Mouse (Mus musculus) heart, embryonic 11.5 days (tissue): ENCODE measurements at regions not wholly inside any gene's neighbourhood (a gene's known extent, or its start where the extent isn't known, plus 50 kb on each side); places are given as distances from the start of the nearest gene placed in this dataset.

Experiments used
- ATAC-seq: fragments of 200-750 bp; cut with Nextera tagmentation; replicated peaks from 2 replicates; pipeline ENCODE4 v1.8.0; 2017; ENCODE audit warnings: moderate library complexity; ENCODE audit not compliant: insufficient number of reproducible peaks, low FRiP score, low TSS enrichment
- H3K27ac ChIP-seq: fragments of 300-500 bp; sonication (generic); 2 replicates; pipeline ENCODE4 v1.5.1; 2014; ENCODE audit warnings: mild to moderate bottlenecking, low read depth, low read length
- H3K27me3 ChIP-seq: fragments of 300-500 bp; sonication (generic); 2 replicates; pipeline ENCODE4 v1.6.1; 2014; ENCODE audit warnings: mild to moderate bottlenecking, low read length, mixed read lengths; ENCODE audit not compliant: control insufficient read depth, insufficient read depth
- H3K36me3 ChIP-seq: fragments of 300-500 bp; sonication (generic); 2 replicates; pipeline ENCODE4 v1.6.1; 2014; ENCODE audit warnings: mild to moderate bottlenecking, low read length, moderate library complexity, mixed read lengths; ENCODE audit not compliant: control insufficient read depth, insufficient read depth
- H3K4me1 ChIP-seq: fragments of 300-500 bp; sonication (generic); 2 replicates; pipeline ENCODE4 v1.6.1; 2014; ENCODE audit warnings: low read length; ENCODE audit not compliant: control insufficient read depth, insufficient read depth
- H3K4me2 ChIP-seq: fragments of 300-500 bp; sonication (generic); 2 replicates; pipeline ENCODE4 v1.6.1; 2014; ENCODE audit warnings: mild to moderate bottlenecking, moderate library complexity
- H3K4me3 ChIP-seq: fragments of 300-500 bp; sonication (generic); 2 replicates; pipeline ENCODE4 v1.5.1; 2014; ENCODE audit warnings: low read depth, low read length
- H3K9ac ChIP-seq: fragments of 300-500 bp; sonication (generic); 2 replicates; pipeline ENCODE4 v1.6.1; 2014; ENCODE audit warnings: mild to moderate bottlenecking, low read depth, low read length, moderate library complexity
- H3K9me3 ChIP-seq: fragments of 300-500 bp; sonication (generic); replicated peaks from 2 replicates; pipeline ENCODE4 v1.6.1; 2016; ENCODE audit warnings: low read length; ENCODE audit not compliant: control insufficient read depth
- WGBS: fragments of 180-500 bp; shearing (Covaris S2); extraction: QIAGEN DNeasy Blood & Tissue Kit; methylation state at CpG from one replicate; pipeline ENCODE4 v1.1.7; 2014; ENCODE audit not compliant: insufficient replicate concordance; 5-methylcytosine and 5-hydroxymethylcytosine counted together

DNA sequence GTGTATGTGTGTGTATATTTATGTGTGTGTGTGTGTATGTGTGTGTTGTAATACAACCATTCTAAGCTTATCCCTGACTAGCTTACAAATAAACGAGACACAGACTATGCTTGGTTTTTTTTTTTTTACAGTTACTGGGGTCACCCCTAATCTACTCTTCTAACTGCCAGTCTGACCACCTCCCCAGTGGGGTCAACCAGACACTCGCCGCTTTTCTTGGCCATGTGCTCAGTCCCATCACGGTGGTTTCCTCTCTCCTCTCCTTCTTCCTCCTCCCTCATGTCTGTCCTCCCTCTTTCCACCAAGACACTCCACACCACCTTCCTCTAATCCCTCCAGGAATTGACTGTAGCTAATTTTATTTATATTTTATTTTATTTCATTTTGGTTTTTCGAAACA lies 155.0 kb upstream of the Jmjd1c start:
- Histone ChIP-seq H3K27me3 (no peaks in the 10 kb centered on the region), H3K9ac (no peak overlapping the region), H3K4me2 (no peak overlapping the region), H3K9me3 (no peaks in the 10 kb centered on the region), H3K4me1 (no peaks in the 10 kb centered on the region), H3K27ac (no peak overlapping the region), H3K4me3 (no peak overlapping the region), H3K36me3 (no peaks in the 10 kb centered on the region)
- WGBS, result 75% methylated on average over 5 of the region's 5 CpGs
- ATAC-seq, result no peak

DNA sequence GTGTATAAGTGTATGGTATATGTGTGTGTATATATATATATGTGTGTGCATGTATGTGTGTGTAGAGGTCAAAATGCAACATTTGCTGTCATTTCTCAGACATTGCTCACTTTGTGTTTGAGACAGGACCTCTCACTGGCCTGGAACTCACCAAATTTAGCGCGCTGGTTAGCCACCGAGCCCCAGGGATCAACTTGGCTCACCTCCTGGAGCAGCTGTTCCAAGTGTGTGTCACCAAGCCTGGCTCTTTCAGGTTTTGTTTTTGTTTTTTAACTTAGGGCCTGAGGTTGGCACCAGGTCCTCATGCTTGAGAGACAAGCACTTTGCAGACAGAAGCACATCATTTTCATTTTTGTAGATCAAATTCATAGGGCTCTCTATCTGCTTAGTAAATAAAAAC lies 154.0 kb upstream of the Jmjd1c start:
- 86% methylated on average over 3 of the region's 3 CpGs for WGBS
- Histone ChIP-seq H3K4me1 (no peaks in the 10 kb centered on the region), H3K9ac (no peak overlapping the region), H3K27ac (no peak overlapping the region), H3K4me3 (no peak overlapping the region), H3K27me3 (no peaks in the 10 kb centered on the region), H3K9me3 (no peaks in the 10 kb centered on the region), H3K4me2 (no peak overlapping the region), H3K36me3 (no peaks in the 10 kb centered on the region)
- ATAC-seq, result no peak

DNA sequence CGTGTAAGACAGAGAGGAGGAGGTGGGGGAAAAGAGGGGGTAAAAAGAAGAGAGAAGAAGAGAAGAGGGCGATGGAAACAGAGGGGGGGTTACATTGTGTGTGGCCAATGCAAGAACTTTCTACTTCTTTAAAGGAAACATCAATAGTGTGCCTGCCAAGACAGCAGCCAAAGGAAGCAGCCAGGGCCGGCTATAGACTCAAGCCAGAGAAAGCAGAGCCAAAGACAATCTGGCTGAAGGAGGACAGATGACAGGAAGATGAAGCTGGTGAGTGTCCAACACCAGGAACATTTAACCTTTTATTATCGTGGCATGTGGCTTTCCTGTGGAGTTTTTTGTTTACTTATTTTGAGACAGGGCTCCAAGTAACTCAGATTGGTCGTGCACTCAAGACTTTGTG lies 152.1 kb upstream of the Jmjd1c start:
- no peaks in the 10 kb centered on the region for H3K4me1 ChIP-seq
- no peaks in the 10 kb centered on the region for H3K36me3 ChIP-seq
- no peaks in the 10 kb centered on the region for H3K9me3 ChIP-seq
- H3K9ac ChIP-seq, result no peak overlapping the region
- no peak overlapping the region for H3K27ac ChIP-seq
- H3K4me2 ChIP-seq, result no peak overlapping the region
- no peaks in the 10 kb centered on the region for H3K27me3 ChIP-seq
- no peak overlapping the region for H3K4me3 ChIP-seq
- WGBS, result 58% methylated on average over 5 of the region's 5 CpGs
- ATAC-seq, result no peak

DNA sequence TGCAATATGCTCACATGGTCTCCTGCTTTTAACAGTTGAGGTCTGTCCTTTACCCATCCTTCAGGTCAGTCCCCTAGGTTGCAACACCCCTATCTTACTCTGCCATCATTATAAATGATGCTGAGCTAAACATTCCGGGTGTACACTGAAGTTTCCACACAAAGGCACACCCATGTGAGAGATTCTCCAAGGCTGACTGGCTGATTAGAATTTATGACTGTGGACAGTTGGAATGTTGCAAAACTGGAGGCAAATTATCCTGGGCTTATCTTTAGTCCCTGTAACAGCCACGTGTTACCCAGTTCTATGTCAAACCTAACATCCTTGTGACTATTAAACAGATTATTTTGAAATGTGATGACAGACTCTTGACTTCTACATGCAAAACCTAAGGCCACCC lies 149.8 kb upstream of the Jmjd1c start:
- Histone ChIP-seq H3K4me3 (no peak overlapping the region), H3K36me3 (no peaks in the 10 kb centered on the region), H3K4me1 (no peaks in the 10 kb centered on the region), H3K27ac (no peak overlapping the region), H3K9ac (no peak overlapping the region), H3K27me3 (no peaks in the 10 kb centered on the region), H3K9me3 (no peaks in the 10 kb centered on the region), H3K4me2 (no peak overlapping the region)
- no peak for ATAC-seq
- 52% methylated on average over 2 of the region's 2 CpGs for WGBS

DNA sequence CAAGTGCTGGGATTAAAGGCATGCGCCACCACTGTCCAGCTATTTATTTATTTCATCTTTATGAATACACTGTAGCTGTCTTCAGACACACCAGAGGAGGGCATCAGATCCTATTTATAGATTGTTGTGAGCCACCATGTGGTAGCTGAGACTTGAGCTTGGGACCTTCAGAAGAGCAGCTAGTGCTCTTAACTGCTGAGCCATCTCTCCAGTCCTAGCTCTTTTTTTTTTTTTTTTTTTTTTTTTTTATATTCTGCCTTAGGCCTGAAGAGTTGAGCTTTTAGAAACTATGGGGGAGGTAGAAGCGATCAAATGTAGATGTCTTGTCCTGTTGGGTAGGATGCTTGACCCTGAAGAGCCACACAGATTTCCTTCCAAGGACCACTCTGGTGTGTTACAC lies 147.6 kb upstream of the Jmjd1c start:
- no peak overlapping the region for H3K4me2 ChIP-seq
- H3K27ac ChIP-seq, result no peak overlapping the region
- WGBS, result 87% methylated on average over 2 of the region's 2 CpGs
- no peaks in the 10 kb centered on the region for H3K9me3 ChIP-seq
- no peaks in the 10 kb centered on the region for H3K4me1 ChIP-seq
- no peaks in the 10 kb centered on the region for H3K27me3 ChIP-seq
- H3K4me3 ChIP-seq, result no peak overlapping the region
- ATAC-seq, result no peak
- no peak overlapping the region for H3K9ac ChIP-seq
- no peaks in the 10 kb centered on the region for H3K36me3 ChIP-seq

DNA sequence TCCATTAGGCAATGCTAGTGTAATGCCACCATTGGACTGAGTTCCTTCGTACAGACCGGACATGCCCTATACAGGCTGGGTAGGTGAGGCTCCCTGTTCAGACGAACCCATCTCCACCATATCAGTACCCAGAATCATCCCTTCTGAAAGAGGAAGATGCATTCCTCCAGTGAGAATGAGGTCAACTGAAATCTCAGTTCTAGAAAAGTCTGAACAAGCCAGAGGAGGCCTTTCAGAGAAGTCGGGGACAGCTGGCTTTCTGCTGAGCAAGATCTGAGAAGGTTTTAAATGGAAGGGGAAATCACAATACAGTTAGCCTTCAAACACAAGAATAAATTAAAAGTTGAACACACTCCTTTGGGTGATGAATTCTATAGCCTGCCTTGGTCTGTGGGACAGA lies 145.5 kb upstream of the Jmjd1c start:
- no peak for ATAC-seq
- no peak overlapping the region for H3K9ac ChIP-seq
- no peak overlapping the region for H3K27ac ChIP-seq
- H3K4me3 ChIP-seq, result no peak overlapping the region
- no peaks in the 10 kb centered on the region for H3K27me3 ChIP-seq
- H3K4me1 ChIP-seq, result peaks cover 3% of the 10 kb centered on the region; the same call in 1 of the 2 replicates
- WGBS, result 85% methylated on average over 4 of the region's 4 CpGs
- H3K9me3 ChIP-seq, result no peaks in the 10 kb centered on the region
- no peak overlapping the region for H3K4me2 ChIP-seq
- no peaks in the 10 kb centered on the region for H3K36me3 ChIP-seq

DNA sequence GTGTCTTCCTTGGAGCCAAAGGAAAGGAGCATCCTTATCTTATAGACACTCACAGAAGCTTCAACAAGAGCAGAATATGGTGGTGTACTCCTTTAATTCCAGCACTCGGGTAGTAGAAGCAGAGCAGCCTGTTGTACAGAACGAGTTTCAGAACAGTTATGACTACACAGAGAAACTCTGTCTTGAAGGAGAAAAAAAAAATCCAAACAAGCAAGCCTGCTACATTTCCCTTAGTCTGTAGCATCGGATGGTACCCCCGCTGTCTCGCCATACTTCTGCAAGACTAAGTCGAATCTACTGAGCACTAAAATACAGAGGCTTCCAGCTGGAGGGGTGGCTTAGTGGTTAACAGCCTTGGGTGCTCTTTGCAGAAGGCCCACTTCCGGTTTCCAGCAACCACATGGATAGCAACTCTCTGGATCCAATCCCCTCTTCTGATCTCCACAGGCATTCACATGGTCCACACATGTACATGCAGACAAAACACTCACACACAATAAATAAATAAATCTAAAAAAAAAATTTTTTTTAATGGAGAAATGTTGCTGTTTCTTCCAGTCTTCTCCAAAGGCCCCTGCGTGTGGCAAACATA lies 144.6 kb upstream of the Jmjd1c start:
- 79% methylated on average over 8 of the region's 8 CpGs for whole genome bisulfite sequencing
- H3K4me3 ChIP-seq, result no peak overlapping the region
- no peaks in the 10 kb centered on the region for H3K27me3 ChIP-seq
- peaks cover 3% of the 10 kb centered on the region; the same call in 1 of the 2 replicates for H3K4me1 ChIP-seq
- ATAC-seq, result no peak
- no peaks in the 10 kb centered on the region for H3K9me3 ChIP-seq
- H3K36me3 ChIP-seq, result no peaks in the 10 kb centered on the region
- H3K9ac ChIP-seq, result no peak overlapping the region
- H3K27ac ChIP-seq, result no peak overlapping the region
- H3K4me2 ChIP-seq, result no peak overlapping the region

DNA sequence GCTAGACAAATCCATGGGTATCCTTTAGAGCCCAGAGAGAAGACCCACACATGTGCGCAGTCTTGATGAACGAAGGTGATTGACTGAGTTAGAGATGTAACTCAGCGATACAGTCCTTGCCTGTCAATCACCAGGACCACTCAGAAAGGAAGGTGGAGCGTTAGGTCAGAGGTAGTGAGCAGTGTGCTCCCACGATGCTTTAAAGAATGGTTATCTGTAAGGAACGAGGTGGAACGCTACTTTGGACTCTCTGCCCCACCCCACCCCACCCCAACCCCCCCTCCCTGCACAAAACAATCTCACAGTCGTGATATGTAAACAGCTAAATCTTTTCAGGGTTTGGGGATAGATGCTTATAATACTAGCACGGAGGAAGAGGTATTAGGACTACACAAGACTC lies 144.0 kb upstream of the Jmjd1c start:
- Histone ChIP-seq H3K4me1 (peaks cover 3% of the 10 kb centered on the region; the same call in 1 of the 2 replicates), H3K9me3 (no peaks in the 10 kb centered on the region), H3K9ac (no peak overlapping the region), H3K4me2 (no peak overlapping the region), H3K36me3 (no peaks in the 10 kb centered on the region), H3K27ac (no peak overlapping the region), H3K27me3 (no peaks in the 10 kb centered on the region), H3K4me3 (no peak overlapping the region)
- WGBS, result 69% methylated on average over 9 of the region's 9 CpGs
- ATAC-seq, result no peak

DNA sequence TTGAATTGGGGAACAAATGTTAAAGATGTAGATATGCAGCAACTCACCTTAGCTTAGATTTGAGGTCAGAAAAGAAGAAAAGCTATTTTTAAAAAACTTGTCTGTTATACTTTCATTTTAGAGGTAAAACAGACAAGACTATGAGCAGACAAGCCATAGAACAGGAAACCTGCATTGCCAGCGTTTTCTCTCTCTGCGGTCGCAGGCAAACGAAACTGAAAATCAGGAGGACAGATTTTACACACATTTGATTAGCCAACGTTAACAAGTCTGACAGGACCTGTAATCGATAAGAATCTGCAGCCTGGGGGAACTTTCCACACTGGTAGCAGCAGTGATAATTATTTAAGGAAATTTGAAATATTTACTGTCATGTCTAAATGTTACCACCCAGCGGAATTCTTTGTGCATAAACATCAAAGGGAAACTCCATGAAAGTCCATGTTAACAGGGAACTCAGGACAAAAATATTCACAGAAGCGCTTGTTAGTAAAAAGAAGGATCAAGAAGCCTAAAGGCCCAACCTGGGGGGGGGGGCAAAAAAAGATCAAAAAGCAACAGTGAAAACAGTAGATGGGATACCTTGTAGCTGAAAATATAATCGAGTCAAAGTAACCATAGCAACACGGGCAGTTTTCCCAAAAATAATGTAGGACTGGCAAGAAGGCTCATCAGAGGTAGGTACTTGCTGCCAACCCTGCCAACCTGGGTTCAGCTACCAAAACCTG lies 142.5 kb upstream of the Jmjd1c start:
- Histone ChIP-seq H3K27me3 (no peaks in the 10 kb centered on the region), H3K9me3 (no peaks in the 10 kb centered on the region), H3K4me1 (peaks cover 3% of the 10 kb centered on the region; the same call in 1 of the 2 replicates), H3K9ac (no peak overlapping the region), H3K4me2 (no peak overlapping the region), H3K27ac (no peak overlapping the region), H3K4me3 (no peak overlapping the region), H3K36me3 (no peaks in the 10 kb centered on the region)
- WGBS, result 75% methylated on average over 10 of the region's 10 CpGs
- no peak for ATAC-seq
